Mouse (Mus musculus) mesoderm, embryonic 11.5 days (tissue): ENCODE results near the gene Prkar2b.

Source experiments
- DNase-seq: peaks from one replicate; pipeline ENCODE4 v3.0.0-alpha.2; 2012; ENCODE audit warnings: low read depth, low spot score

Gene Prkar2b

DNA sequence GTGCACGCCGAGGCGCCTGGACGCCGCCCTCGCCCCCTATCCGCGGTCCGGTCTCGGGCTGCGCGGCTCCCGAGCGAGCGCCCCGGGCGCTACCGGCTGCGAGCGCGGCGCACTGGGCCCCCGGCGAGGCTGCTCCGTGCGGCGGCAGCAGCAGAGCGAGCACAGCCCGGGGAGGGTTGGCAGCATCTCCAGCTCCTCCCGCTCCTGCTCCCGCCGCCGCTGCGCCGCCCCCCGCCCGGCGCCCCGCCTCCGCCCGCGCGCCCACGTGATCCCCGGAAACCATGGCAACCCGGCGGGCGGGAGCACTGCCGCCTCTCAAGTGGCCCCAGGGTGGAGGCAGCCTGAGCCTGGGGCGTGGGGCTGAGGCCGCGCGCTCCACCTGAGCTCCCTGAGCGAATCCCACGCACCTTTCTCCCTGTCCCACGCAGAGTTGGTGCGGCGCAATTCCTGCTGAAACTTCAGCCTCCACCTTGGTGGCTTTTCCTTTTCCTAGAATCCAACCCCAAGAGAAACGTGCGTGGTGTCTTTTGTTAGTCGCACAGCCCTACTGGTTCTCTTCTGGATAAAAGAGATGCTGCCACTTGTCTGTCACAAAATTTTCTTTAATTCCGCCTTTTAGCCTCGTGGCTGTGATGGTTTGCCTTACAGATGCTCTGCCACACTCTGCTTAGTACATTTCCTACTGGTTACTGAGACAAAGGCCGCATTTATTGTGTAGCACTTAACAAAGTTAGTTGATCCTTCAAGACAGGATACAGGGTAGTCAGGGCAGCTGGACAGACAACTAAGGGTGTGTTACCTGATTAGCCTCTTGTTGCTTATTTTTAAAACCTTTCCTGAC lies at the start of gene Prkar2b:
Gene Prkar2b, minus strand, starts transcription at position 207 of the 841 bp plus-strand sequence.
- DNase-seq, result peak; percentile 89

DNA sequence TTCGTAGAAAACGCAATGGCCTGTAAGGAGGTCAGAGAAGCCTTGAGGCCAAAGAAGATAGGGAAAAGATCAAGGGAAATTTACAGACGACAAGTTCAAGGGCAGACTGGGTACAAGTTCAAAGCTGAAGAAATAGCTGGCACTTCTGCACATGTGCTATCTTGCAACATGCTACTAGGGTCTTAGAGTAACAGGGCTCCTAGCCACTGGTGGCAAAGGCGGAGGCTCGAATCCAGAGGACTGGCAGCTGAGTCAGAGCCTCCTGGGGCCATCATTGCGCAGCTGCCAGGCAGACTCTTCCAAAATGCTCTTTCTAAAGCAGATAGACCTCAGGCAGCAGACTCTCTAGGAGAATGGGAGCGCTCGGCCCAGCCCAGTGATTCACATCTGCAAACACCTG lies 48.1 kb upstream of the Prkar2b start:
- DNase-seq, result no peak

DNA sequence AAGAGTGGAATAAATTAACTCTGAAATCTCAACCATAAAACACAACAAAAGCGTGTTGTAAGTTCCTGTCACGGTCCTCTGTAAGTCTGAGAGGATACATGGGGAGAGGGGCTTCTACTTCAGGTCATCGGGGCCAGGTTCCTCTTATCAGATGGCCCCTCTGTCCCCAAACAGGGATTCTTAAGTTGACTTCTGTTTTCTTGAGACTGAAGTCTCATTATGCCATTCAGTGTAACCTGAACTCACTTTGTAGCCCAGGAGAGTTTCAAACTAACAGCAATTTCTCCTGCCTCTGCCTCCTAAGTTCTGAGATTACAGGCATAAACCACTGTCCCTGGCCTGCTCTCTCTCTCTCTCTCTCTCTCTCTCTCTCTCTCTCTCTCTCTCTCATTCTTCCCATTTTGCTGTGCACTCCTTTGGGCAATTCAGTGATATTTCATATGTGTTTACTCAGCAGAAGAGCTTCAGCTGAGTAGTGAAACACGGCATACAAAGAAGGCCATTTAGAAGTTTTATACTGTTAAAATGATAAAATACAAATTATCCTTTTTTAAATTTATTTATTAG lies 43.9 kb upstream of the Prkar2b start:
- DNase-seq, result no peak

DNA sequence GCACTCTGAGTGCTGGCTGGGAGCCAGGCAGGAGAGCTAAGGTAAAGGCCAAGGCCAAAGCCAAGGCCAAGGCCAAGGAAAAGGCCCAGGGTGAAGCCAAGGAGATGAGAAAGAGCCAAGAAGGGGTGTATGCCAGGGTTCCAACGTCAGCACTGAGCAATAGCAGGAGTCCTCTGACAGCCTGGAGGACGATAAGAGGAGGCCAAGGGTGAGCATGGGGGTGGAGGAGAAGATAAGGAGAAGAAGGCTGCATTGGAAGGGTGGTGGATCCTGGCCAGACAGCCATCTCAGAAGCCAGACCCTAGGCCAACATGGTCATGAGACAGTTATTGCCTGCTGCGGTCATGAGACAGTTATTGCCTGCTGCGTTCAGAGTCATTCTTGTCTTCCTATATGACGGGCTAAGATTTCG lies 43.4 kb upstream of the Prkar2b start:
- no peak for DNase-seq

DNA sequence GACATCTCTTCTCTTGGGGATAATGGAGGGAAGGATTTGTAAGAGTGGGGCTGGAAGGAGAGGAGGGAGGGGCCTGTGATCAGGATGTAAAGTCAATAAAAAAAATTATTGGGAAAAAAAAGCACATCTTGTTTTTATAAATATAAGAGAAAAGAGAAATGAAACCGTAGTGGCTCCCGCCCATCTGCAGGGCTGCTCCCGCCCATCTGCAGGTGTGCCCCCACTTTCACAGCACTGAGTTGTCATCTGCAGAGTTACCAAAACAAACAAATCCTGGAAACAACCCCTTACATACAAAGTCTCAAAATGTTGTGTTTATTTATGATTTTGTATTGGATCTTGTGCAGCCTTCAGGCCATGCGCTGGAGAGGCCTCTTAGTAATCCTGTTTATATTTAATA lies 40.2 kb upstream of the Prkar2b start:
- DNase-seq, result no peak

DNA sequence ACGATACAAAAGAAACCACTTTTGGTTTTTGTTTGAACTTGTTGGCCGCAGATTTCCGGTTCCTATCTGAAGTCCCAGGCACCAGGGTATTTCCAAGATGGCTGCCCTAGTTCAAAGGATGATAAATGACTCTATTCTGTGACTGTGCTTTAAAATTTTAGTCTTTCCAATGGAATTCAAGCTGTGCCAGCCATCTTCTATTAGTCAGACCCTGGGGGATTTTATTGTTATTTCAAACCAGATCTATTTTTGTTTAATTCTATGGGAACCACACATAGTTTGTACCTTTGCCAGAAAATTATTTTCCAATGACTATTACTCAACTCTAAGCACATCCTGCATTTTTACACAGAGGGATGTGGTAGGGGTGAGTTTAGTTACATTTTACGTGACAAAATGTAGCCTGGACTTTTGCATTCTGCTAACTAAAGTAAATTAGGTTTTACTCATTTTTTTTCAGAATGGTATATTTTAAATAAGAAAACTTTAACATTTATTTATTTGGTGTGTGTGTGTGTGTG lies 38.6 kb upstream of the Prkar2b start:
- no peak for DNase-seq

DNA sequence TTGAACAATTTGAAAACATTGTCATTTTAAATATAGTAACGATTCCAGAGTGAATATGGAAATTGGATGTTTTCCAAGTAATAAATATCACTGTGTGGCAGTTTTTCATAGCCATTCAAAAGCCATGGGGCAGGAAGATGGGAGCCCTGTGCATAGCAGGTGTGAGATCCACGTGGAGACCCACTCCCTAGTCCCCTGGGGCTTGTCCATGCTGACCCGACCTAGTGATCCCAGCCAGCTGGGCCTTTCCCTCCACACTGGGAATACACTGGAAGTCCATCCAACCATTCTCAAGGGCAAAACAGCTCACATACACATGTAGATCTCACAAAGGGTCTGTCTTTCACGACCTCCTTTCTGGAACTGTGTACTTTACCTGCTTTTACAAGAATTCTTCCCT lies 37.5 kb upstream of the Prkar2b start:
- DNase-seq, result no peak

DNA sequence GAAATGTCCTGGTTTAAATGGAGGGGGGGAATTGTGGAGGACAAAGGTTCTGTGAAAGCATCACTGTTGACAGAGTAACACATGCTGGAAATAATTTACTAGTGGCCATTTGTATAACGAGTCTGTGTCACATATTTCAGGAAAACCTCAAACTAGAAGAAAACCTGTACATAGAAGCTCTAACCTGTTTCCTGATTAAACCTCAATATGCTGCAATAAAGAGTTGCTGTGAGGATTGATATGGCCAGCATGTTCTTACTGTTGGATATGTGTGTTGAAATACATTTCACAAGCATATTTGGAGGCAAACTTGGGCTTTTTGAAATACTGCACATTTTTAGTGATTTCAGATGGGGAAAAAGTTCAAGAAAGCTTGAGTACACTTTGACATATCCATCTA lies 36.0 kb upstream of the Prkar2b start:
- no peak for DNase-seq

DNA sequence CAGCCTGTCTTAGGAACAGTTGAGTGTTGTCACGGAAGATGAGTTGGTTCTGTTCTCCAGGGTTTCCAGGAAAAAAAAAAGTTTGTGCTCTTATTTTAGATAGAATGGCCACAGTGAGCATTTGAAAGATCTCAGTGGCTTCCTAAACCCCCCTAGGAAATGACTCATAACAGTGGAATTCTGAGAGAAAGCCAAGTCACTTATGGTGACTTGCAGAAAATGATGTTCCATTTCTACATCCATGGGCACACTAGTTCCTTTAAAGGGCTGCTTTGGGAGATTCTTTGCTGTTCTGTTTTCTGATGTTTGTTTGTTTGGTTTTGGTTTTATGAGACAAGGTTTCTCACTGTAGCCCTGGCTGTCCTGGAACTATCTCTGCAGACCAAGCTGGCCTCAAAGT lies 34.1 kb upstream of the Prkar2b start:
- DNase-seq, result no peak

DNA sequence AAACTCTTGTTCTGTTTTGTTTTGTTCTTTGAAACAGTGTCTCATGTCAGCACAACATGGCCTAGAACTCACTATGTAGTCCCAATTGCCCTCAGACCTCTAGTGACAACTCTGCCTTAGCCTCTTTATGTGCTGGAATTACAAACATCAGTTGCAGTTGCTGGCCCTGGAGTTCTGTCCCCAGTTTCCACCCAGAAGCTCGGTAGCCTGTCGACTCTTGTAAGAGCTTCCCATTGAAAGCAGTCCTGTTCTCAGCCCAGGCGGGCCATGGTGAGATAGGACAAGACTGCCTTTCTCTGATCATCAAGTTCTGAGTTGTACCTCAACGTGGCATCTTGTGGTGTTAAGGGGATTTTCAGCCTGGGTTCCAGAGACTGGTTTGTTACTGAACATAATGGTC lies 31.4 kb upstream of the Prkar2b start:
- no peak for DNase-seq

DNA sequence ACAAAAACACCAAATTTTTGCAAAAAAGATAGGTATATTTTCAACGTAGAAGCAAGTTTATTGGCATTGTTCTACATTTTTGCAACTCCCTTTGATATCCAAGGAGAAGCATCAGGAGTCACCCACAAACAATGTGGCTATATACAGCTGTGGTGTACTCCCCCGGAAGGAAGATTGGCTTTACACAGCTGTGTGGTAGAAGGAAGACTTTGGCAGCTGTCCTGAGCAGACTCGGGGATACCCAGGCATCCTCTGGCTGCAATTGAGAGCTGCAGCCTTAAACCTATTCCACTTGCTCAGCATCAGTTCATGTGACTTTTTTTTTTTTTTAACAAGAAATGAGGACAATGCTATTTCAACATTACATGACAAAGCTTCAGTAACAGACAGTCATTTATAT lies 27.5 kb upstream of the Prkar2b start:
- DNase-seq, result no peak

DNA sequence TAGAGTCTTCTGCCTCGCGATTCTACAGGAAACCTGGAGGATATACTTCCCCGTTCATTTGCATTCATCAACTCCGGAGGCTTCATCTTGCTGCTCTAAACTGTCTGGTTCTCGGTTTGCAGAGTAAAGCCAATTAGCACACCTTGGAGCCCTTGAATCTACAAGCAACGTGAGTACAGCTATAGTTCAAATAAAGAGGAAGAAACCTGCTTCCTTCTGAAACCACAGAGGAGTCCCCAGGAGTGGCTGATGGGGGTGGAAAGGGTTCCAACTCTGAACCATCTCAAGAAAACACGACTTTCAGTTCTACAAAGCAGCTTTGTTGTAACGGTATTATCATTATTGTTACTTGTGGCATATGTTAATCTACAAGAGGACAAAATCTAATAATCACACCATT lies 26.2 kb upstream of the Prkar2b start:
- no peak for DNase-seq

DNA sequence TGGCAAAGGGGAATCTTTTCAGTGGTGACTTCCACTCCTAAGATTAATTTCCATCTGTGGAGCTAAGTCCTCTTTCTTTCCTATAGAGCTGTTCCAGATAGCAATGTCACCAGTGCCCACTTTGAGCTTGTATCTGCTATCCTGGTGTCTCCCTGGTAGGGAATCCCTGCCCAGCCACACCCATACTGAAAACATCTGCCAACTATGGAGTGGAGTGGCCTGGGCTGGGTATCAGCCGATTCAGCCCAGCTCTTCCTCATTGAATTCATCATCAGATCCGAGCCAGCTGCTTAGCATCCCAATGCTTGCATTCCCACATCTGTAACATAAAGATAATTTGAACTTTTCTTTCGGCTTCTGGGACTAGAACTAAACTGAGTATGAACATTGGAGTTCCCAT lies 25.8 kb upstream of the Prkar2b start:
- DNase-seq, result no peak

DNA sequence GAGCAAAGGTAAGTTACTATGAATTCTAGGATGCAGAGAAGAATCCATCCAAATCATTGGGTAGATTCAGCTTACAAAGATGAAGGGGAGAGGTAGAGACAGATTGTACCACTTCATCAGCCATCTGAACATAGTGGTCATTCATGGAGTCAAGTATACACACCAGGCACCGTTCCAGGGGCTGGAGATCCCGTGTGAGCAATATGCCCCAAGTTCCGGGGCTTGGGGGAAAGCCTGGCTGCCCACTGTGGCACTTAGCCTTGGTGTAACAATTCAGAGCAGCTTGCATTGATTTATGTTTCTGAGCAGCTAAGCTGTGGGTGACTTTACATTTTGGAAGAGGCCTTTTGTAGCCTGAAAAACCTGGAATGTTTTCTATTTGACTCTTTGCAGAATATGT lies 24.8 kb upstream of the Prkar2b start:
- no peak for DNase-seq

DNA sequence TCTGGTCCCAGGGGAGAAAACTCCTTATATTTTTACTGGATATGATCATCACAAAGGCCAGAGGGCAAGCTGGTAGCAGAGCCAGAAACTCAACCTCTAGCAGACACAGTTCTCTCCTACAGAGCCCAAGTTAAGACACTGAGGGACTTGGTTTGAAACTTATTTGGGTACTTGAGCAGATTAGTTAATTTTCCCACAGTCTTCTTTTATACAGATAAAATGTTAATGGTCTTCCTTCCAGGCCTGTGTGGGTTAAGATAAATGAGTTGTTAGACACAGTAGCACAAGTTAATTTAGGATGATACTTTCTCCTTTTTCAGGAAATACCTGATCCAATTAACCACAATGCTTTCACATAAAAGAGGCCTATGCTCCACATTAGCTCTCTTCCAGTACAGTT lies 24.1 kb upstream of the Prkar2b start:
- DNase-seq, result no peak

DNA sequence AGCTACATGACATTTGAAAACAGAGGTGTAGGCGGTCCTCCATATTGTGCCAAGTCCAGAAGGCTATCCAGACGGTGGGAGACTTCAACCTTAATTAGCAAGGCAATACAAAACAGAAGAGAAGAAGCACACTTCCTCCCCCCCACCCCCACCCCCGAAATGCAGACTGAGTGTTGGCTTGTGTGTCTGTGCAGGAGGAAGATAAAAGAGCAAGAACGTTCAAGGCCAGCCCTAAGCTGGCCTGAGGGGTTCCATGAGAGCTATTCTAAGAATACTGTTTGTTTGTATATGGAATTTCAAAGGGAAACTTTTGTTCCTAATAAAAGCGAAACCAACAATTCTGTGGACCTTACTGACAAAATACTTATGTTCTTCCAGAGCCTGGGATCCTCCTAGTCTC lies 23.5 kb upstream of the Prkar2b start:
- no peak for DNase-seq

DNA sequence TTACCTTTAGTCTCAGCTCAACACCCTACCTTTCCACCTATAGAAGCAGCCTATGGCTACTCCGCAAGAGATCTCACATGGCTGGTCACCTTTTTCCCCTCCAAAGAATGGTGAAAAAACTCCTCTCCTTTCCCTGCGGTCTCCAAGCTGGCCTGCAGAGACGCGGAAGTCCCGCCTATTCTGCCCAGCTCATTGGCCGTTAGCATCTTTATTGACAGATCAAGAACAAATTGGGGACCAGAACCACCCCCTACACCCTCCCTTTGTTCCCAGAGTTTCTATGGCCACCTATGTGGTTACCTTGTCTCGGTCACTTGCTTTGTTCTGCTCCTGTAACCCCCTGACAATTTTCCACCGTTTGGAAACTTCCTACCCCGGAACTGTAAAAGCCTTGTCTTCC lies 19.6 kb upstream of the Prkar2b start:
- no peak for DNase-seq

DNA sequence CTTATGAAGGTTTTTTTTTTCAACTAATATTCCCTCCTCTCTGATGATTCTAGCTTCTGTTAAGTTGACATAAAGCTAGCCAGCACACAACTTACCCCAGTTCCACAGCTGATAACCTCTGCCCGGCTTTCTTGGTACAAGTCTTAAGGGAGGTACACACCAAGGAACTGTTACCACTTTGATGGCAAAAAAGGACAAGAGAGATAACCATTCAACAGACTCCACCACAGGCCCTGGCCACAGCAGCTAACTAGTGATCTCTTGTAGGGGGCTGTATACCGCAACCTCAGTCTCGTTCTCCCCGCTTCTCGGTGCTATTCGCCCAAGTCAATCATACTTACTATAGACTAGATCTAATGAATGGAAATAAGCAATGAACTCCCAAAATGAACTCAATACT lies 16.3 kb upstream of the Prkar2b start:
- DNase-seq, result no peak

DNA sequence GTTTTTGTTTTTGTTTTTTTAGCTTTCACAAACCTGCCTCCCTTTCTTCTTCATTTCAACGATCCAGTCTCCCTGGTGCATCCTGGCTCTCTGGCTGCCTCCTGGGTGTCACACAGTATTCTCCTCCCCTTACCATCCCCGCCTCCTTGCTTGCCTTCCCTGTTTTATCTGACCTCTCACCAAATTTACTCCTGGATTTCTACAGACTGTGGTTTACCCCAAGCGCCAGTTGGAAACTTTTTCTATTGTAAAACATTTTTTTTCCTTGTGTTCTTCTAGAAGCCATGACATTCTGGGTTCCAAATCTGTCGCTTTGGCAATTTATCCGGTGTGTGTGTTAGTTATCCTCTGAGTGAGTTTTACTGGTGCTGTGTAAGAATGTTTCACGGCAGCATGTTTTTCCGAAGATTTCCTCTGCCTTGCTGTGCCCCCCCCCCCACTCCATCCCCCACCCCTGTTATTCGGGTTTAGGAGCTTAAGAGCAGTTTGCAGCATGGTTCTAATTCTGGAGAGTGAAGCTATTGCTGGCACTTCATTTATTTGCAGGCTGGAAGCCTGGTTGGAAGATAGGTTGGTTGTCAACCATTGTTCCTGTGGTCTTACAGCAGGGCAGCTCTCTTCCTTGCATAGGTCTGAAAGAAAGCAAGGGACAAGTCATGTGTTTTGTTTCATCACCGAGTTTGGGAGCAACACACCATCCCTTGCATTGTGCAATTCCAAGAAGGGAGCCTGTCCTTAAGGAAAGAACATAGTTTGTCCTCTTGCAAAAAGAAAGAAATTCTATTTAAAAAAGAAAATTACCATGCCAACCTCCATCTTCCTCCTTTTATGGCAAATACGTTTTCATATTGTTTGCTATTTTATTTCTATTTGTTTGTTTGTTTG lies 15.0 kb upstream of the Prkar2b start:
- DNase-seq, result no peak

DNA sequence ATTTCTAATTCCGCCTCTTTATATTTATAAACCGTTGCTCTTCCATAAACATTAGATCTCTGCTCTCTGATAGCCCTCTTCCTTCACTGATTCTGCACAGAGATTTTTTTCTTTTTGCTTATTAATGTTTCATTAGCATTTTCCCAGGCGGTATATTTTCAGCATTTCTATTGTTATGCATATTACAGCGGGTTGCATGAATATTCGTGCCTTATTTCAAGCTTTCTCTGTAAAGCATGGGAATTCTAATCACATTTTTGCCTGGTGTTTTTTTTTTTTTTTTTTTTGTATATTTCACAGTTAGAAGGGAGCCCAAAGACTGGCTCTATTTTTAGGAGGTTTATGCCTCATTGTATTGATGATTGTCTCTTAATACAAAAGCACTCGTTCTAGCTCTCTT lies 13.2 kb upstream of the Prkar2b start:
- no peak for DNase-seq

DNA sequence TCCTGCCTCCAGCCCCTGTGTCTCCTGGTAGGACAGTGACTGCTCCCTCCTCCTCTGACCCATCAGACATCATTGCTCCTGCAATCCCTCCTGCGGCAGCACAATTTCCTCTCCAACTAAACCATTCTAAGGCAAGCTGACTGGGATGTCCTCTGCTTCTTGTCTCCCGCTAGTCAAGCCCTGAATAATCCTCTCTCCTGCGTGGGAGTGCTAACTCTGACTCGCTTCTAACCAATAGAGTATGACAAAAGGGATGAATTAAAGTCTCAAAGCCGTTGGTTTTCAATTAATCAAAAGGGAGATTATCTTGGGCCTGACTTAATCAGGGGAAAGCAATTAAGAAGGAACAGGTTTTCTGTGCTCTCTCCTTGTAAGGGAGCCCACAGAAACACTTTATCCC lies 4.9 kb upstream of the Prkar2b start:
- no peak for DNase-seq
